Mouse (Mus musculus) erythroid progenitor cell, adult 5-6 weeks (primary cell): ENCODE results near the gene Spata20. TPM values are rescaled to one million over a fixed set of nuclear protein-coding genes. Genes with fewer than 3 reads are reported as not detected.

Source experiments
- ATAC-seq: replicated peaks from 2 replicates; pipeline ENCODE4 v1.8.0; 2016; ENCODE audit warnings: moderate number of reproducible peaks, mild to moderate bottlenecking, moderate TSS enrichment, inconsistent platforms; ENCODE audit not compliant: poor library complexity, low FRiP score, severe bottlenecking
- total RNA-seq, 2 experiments: library from RNA; stranded (forward) in 1 of 2; stranded (reverse) in 1 of 2; fragments of 150-400 nt in 1 of 2; fragments of 186-747, 209-891 nt in 1 of 2; gene quantifications; 2 replicates each; pipeline versions ENCODE4 v1.2.3 to v1.2.4; 2015 to 2017; ENCODE audit warnings: low replicate concordance in 2 of 2

Spata20 gene
- not detected in 2 replicates for total RNA-seq (2015; ENCODE audit: low replicate concordance)
- not detected in 2 replicates for total RNA-seq (2017; ENCODE audit: low replicate concordance)

GRCm38 (mm10) chr11:94486001-94486400, at the start of gene Spata20:
Spata20 (minus strand) TSS chr11:94486179.
- ATAC-seq: peak; percentile 77

- no peak for ATAC-seq
Observed at GRCm38 (mm10) chr11:94533171-94533570, 47.2 kb upstream of the Spata20 start.

GRCm38 (mm10) chr11:94528879-94529278, 42.9 kb upstream of the Spata20 start:
- no peak for ATAC-seq

- ATAC-seq: no peak
Observed at GRCm38 (mm10) chr11:94526171-94526879, 40.3 kb upstream of the Spata20 start.

DNA sequence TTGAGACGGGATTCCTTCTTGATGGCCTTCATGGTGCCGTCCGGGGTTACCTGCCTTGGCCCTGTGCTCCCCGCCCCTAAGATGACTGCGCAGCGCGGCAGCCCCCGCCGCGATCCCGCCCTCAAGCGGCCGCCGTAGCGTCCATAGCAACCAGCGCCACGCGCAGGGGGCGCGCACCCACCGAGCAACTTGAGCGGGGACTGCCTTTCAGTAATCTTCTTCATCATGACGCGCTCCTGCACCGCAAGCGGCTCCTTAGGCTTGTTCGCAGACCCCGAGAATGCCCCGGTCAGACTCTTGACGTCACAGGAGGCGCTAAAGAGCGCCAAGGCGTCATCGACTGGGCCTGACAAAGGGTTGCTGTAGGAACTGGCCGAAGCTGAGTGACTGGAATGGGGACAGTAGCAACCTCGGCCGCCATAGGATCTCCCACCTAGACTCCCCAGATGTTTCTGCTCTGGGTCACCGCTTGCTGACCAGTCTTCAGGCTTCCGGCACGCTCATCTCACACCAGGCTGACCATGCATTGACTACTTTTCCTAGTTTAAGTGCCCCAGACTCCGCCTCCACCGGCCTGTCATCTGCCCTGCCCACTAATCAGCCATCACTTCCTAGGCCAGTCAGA, 35.4 kb upstream of the Spata20 start, which contains the start of gene Mycbpap:
Gene Mycbpap (minus strand): TSS at position 524 of the 625 bp plus-strand sequence.
- ATAC-seq: no peak

GRCm38 (mm10) chr11:94513452-94513851, 27.5 kb upstream of the Spata20 start:
- ATAC-seq: no peak

DNA sequence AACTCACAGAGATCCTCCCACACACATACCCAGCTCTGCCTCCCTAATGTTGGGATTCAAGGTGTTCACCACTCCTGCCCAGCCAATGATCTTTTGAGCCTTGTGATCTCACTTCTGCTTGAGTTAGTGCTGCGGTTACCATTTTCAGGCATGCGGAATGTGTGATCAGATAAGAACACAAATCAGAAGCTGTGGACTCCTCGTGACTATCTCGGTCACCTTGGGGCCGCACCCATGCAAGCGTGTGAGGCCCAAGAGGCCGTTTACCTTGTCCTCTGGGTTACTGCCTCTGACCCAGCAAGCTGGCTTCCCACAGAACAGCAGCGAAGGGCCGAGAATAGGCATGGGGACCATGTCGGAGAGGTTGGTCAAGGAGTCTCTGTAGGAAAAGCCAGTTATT, 23.0 kb upstream of the Spata20 start:
- ATAC-seq: no peak

DNA sequence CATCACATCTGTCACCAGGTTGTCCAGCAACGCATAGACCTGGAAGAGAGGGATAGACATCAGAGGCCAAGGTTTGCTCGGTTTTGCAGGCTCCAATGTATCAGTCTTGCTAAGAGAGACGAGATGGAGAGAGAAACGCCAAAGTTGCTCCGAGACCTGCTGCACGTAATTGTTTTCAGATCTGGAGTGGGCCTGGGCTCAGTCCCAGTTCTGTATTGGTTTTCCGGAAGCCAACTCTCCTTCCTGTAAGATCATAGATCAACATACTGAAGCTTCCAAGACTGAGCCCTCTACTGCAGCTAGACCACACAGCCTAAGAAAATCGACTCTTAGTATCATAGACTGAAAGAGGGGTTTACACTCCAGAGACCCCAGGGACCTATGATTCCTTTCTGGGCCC, 15.5 kb upstream of the Spata20 start:
- no peak for ATAC-seq

GRCm38 (mm10) chr11:94500362-94500761, 14.4 kb upstream of the Spata20 start:
- ATAC-seq: no peak

DNA sequence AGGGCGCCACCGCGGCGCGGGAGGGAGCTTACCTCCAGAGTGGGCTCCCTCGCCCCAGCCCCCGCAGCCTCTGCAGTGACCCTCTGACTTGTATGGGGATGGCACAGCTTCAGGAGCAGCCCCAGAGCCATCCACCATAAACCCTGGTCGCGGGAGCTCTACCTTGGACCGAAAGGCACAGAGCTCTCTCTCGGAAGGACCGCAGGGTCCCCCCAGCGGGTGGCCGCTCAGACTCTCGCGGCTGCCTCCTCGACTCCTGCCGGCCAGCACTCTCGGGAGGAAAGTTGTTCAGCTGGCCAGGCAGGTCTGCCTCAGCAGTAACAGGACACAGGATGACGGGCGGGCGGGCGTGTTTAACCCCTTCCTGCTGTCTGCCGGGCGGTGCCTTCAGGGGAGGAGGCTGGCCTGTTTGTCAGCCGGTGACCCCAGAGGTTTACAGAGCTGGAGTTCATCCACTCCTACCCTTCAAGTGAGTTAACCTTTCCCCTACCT, 13.7 kb upstream of the Spata20 start, which contains the start of gene Epn3:
Gene Epn3 (minus strand): TSS at position 314 of the 492 bp plus-strand sequence.
- 0 out of 2 replicates have a peak, but pooled peaks have one; percentile 20 for ATAC-seq

DNA sequence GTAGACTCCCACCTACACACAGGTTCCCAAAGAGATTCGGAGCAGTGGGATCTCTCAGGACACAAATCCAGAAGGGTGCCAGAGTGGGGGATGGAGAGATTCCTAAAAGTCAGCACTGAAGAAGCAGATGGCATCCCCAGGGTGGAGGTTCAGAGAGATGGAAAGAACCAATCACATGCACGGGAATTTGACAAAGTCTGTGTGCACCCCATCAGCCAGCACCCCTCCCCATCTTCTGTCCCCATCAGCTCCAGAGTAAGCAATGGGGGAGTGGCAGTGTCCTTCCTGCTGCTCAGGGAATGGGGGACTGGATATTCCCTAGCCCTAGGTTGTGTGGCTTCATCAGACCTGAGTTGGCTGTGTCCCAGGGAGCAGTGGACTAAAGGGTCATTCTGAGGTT, 13.1 kb upstream of the Spata20 start:
- ATAC-seq: no peak

- ATAC-seq: no peak
Observed at GRCm38 (mm10) chr11:94498093-94498996, 12.4 kb upstream of the Spata20 start.

- ATAC-seq: no peak
Observed at GRCm38 (mm10) chr11:94495415-94495814, 9.4 kb upstream of the Spata20 start.

DNA sequence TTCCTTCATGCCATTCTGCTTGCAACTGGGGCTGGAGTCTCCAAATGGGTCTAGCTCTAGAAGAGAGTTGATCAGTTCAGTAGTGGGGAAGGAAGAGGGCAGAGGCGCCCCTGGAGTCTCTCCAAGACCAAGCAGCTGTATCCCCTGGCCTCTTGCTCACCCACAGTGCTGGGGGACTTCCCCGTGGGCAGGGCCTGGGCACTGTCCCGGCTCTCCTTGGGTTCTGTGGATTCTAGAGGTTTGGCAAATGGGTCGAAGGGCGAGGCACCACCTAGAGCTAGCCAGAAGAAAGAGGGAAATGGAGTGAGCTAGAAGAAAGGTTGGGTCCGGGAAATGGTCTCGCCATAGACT, 5.7 kb upstream of the Spata20 start:
- no peak for ATAC-seq

GRCm38 (mm10) chr11:94491035-94491748, 5.2 kb upstream of the Spata20 start:
- ATAC-seq: no peak

- ATAC-seq: no peak
Observed at GRCm38 (mm10) chr11:94489745-94490144, 3.8 kb upstream of the Spata20 start.

DNA sequence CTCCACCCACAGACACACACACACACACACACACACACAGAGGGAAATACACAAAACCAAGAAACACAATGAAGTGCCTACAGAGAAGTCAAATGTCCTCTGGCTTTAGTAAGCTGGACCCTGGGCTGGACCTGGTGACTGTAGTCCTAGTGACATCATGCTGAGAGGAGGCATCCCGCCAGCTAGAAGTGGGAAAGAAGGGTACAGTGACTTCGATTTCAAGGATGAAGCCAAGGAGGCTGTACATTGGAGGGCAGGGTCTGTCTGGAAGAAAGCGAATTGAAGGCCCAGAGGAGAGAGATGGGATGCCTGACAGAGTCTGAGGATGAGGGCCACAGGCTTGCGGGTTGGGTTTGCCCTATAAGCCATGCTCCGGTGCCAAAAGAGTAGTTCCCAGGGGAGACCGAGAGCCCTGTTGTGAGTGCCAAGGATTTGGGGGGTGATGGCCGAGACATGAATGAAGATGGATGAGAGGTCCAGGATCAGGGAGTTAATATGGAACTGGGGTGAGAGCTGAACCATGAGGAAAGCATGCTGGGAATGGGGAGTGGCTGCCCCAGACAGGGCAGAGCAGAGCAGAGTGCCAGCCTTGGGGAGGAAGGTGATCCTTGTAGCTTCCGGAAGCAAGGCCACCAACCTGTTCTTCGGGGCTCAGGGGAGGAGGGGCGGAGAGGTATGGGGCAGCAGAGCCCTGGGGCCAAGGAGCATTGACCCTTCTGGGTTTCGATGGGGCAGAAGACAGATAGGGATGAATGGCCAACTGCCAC, 3.0 kb upstream of the Spata20 start:
- no peak for ATAC-seq

DNA sequence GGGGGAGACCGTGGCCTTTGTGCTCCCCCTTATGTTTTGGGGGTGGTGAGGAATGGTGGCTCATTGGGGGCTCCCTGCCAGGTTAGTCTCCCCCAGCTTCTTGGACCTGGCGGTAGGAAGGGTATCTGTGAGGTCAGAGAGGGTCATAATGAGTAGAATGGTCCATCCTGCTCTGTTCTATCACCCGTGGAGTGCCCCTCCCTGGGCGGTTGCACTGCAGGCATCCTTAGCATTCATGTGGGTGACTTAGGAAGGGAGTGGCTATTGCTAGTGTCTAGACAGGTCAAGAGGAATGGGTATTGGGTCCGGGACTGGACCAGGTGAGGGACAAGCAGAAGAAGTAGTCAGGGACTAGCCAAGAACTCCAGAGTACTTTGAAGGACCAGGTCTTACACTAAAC, 756 bp downstream of the Spata20 start:
- ATAC-seq: no peak

GRCm38 (mm10) chr11:94484636-94485035, 1.3 kb downstream of the Spata20 start:
- ATAC-seq: no peak
